Mouse (Mus musculus) bone marrow, adult 2 months (tissue): ENCODE results near the gene Il11ra1.

ENCODE experiments used
- CTCF ChIP-seq: fragments of 200-500 bp; IDR thresholded peaks from 2 replicates; pipeline ENCODE4 v1.5.1; 2011; ENCODE audit warnings: low read length, control low read depth; ENCODE audit not compliant: control insufficient read depth, insufficient read depth
- POLR2A ChIP-seq: fragments of 200-500 bp; IDR thresholded peaks from 2 replicates; pipeline ENCODE4 v1.6.1; 2011; ENCODE audit warnings: low read depth, mild to moderate bottlenecking, control low read depth, low read length, borderline replicate concordance; ENCODE audit not compliant: control insufficient read depth

DNA sequence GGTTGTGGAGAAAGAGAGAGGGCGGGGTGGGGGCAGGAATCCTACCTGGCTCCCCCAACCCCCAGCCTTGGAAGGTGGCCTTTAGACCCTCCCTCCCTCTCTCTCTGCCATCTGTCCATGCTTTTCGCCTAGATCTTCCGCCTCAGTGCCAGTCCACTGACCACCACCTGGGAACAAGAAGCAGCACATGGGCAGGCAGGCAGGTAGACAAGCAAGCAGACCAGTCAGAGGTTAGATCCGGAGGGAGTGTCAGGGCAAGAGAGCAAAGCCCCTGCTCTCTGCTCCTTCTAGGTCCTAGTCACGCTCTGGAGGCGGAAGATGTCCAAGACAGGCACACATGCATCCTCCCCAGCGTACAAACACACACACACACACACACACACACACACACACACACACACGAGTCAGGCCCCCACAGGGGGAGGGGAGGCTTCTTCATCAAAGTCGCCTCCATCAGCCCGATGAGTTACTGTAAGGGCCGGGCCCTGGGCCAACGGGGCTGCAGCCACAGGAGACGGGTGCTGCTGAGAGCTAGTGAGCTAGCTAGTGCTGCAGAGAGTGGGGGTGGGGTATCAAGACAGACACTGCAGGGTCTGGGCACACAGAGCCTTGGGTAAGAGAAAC, 22.7 kb upstream of the Il11ra1 start:
- TF ChIP-seq POLR2A = no peak
- no peak for TF ChIP-seq CTCF
